Mouse (Mus musculus): ENCODE measurements around the gene Zdhhc14. TPM values are rescaled to one million over a fixed set of nuclear protein-coding genes. Genes with fewer than 3 reads are reported as not detected.
A peak's percentile ranks its signal among the peaks of the same experiment; 100 is the strongest.

The Zdhhc14 gene
- total RNA-seq (2017), result 5.4 and 7.1 TPM in 2 replicates

DNA sequence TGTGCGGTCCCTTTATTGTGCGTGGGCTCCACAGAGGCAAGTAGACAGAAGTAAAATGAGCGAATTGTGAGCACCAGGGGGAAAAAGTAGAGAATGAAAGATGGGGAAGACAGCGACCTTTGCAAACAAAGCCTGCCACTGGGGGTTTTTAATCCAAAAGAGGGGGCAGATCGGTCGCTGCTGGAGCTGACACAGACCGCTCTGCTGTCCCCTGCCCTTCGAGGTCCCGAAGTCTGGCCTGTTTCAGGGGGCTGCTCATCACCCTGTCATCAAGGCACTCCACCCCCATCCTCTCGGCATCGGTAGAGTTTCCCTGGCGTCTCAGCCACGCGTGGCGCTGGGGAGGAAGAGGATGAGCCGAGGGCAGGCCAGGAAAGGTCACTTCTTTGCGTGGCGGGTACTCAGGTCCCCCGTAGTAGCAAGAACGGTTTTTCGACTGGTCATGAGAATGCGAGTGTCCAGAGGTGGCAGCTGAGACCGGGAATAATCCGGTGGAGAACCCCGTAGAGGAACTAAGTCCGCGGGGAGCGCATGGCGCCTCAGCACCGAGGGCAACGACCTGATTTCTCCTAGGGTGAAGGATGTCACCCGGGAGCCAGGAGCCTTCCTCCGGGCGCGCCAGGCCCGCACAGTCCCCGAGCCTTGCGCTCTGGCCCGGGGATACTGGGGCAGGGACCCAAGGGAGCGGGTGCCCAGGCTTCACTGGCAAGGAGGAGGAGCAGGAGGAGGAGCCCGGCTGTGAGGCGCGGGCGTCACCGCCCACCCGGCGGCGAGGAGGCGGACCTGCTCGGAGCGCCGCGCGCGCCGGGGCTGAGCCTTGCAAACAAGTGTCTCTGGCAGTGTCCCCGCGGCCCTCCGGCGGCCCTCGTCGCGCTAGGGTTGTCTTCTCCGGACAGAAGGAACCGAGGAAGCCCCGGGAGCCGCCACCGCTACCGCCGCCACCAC is at the start of gene Zdhhc14:
Zdhhc14 (plus strand) TSS at position 757 of the 945 bp plus-strand sequence.
- ATAC-seq (ENCODE audit: extremely low read depth, insufficient number of reproducible peaks, low FRiP score, poor library complexity, severe bottlenecking), result peak; percentile 74

DNA sequence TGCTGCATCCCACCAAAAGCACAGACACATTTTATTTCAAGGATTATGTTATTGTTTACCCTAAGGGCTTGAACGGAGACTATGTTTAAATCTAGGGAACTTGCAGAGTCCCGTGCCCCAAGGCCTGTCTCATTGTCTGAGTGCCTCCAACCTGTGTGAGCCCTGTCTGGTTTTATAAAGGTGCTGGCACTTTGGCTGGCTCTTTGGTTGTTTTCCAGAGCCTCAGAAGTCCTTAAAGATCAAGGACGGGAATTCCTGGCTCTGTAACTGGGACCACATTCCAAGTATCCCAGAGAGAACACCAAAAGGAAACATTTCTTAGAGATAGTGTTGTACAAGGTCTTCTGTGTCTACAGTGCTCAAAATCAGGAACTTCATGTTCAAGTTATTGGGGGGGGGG is 49.1 kb upstream of the Zdhhc14 start:
- no peak for ATAC-seq (ENCODE audit: extremely low read depth, insufficient number of reproducible peaks, low FRiP score, poor library complexity, severe bottlenecking)

DNA sequence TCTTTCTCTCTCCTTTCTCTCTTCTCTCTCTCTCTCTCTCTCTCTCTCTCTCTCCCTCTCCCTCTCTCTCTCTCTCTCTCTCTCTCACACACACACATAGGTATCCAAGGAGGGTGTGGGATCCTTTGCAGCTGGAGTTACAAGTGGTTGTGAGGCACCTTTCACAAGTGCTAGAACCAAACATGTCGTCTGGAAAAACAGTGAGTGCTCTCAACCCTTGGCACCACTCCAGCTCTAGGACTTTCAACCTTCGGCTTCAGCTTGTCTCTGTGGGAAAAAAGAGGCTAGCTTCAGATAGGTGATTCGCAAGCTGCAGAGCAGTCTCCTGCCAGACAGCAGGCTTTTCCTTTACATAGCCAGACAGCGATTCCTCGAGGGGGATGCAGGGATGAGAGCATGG is 48.6 kb upstream of the Zdhhc14 start:
- ATAC-seq (ENCODE audit: extremely low read depth, insufficient number of reproducible peaks, low FRiP score, poor library complexity, severe bottlenecking), result no peak

DNA sequence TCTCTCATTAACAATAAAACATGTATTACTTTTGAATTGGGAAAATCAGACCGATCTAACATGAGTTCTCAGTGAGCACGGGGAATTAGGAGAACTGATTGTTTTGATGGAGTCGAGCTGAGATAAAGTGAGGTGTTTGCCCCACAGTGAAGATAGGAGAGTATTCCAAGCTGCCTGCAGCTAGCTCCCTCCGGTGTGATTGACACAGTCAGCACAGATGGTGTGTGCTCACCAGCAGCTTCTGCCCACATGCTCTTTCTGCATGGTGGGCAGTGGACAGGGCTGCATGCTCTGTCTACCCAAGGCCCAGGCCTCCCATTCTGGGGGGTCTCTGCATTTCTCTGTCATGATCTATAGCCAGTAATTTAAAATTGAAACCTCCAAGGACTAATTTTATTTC is 38.7 kb upstream of the Zdhhc14 start:
- no peak for ATAC-seq (ENCODE audit: extremely low read depth, insufficient number of reproducible peaks, low FRiP score, poor library complexity, severe bottlenecking)

DNA sequence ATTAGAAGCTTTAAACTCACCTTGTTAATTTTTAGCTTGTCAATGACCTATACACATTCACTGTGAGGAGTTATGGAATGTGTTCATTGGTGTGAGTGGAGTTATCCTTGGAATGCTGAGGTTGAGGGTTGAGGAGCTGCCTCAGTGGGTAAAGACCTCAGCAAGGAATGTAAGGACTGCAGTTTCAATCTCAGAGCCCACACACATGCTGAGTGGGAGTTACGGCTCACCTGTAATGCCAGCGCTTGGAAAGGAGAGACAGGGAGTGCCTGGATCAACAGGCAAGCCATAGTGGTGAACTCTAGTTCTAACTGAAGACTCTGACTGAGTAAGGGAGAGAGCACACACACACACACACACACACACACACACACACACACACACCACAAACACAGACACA is 28.4 kb upstream of the Zdhhc14 start:
- no peak for ATAC-seq (ENCODE audit: extremely low read depth, insufficient number of reproducible peaks, low FRiP score, poor library complexity, severe bottlenecking)

DNA sequence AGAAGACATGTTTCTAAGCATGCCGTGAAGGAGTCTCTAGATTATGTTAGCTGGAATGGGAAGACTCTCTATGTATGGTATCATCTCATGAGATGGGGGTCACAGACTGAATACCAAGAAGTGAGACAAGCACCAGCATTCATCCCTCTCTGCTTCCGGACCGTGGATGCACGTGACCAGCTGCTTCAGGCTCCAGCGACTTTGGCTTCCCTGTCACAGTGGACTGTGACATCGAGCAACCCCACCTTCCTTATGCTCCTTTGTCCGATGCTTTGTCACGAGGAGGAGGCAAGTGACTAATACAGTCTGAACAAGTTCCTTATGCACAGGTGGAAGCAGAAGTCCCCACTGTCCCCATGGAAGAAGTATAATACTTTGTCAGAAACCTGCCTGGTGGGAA is 25.6 kb upstream of the Zdhhc14 start:
- ATAC-seq (ENCODE audit: extremely low read depth, insufficient number of reproducible peaks, low FRiP score, poor library complexity, severe bottlenecking), result no peak

DNA sequence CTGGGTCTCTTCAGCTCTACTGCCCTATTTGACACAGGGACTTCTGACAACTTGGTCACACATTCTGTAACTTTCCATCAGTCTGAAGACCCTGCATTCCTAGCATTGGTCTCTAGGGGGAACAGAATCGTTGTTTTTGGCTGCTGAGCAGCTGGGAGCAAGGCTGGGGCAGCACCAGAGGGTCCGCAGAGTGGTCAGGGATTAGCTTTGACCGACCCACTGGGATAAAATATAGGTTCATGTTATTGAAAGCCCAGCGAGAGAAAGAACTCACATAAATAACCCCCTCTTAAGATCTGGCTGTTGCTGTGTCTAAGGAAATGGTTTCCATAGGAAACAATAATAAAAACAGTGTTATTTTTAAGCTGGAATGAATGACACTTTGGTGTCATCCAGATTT is 25.2 kb upstream of the Zdhhc14 start:
- ATAC-seq (ENCODE audit: extremely low read depth, insufficient number of reproducible peaks, low FRiP score, poor library complexity, severe bottlenecking), result no peak

DNA sequence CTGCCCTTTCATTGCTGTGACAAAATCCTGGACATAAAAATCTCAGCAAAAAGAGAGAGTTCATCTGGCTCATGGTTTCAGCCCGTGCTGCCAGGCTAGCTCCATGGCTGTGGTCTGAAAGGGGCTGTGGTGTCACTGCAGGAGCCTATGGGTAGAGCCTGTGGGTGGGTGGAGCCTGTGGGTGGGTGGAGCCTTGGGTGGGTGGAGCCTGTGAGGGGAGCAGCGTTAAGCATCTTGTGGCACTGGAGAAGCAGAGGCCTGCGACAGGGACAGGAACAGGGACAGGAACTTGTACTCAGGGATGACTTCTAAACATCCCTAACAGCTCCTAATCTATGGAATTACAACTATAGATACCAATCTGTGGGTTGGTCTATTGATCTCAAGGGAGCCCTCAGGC is 20.1 kb upstream of the Zdhhc14 start:
- no peak for ATAC-seq (ENCODE audit: extremely low read depth, insufficient number of reproducible peaks, low FRiP score, poor library complexity, severe bottlenecking)

DNA sequence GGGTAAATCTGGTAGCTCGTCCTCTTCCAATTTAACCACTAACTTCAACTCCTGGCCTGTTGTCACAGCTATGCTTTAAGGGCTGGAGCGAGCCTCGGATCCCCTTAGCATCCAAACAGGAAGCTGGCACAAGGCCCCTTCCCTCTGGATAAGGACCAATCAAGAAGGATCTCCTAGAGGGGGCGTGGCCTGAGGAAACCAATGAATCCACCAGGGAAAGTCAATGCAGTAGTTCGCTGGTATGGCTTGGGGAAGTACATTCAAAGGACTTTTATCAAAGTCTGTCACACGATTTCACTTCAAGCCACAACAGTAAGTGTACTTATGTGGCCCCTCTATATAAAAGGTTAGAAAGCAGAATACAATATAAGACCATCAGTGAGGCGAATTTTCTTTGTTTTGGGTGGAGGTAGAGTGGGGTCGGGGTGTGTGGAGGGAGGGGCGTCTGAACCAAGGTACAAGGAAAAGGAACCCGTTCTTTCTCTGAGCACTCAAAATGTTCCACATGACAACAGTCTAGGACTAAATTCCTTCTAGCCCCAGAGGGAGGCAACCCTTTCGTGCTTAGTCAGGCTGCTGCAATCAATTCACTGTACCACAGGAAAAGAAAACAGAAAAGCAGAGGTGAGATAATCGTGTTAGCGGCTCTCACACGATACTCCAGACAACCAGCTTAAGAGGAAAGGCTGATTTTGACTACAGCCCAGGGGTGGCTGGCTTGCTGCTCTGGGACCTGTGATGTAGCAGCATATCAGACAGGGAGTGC is 16.2 kb upstream of the Zdhhc14 start:
- ATAC-seq (ENCODE audit: extremely low read depth, insufficient number of reproducible peaks, low FRiP score, poor library complexity, severe bottlenecking), result no peak

DNA sequence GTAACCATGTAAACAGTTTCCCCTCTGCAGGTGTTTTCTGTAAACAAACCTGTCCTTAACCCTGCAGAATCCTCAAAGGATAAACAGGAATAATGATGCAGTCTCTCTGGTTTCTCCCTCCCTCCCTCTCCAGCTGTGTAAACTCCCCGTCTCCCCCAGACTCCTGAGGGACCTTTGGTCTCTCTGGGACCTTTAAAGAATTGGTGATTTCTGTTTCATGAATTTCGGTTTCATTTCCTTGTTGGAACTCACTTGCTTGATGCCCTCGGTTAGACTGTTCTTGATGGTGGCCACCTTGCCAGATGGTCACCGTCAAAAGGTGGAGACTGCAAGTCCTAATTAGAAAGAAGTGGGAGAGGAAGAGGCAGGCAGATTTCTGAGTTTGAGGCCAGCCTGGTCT is 8.9 kb upstream of the Zdhhc14 start:
- 0 out of 2 replicates have a peak, but pooled peaks have one; percentile 23 for ATAC-seq (ENCODE audit: extremely low read depth, insufficient number of reproducible peaks, low FRiP score, poor library complexity, severe bottlenecking)

DNA sequence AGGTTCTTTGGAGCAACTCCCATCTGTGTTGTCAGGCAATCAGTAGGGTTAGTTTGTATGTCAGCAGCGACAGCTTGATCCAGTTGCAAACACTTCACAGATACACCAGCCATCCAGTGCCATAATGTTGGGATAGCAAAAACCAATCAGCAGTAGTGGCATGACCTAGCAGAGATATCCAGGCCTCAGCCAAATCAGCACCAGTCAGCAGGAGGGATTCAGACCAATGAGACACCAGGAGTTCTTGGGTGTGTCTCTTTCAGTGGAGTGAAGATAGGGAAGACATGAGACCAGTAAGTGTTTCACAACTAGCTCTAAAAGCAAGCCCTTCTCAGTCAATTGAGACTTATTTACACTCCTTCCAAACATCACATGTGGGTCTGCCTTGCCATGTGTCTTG is 7.7 kb upstream of the Zdhhc14 start:
- ATAC-seq (ENCODE audit: extremely low read depth, insufficient number of reproducible peaks, low FRiP score, poor library complexity, severe bottlenecking), result no peak

DNA sequence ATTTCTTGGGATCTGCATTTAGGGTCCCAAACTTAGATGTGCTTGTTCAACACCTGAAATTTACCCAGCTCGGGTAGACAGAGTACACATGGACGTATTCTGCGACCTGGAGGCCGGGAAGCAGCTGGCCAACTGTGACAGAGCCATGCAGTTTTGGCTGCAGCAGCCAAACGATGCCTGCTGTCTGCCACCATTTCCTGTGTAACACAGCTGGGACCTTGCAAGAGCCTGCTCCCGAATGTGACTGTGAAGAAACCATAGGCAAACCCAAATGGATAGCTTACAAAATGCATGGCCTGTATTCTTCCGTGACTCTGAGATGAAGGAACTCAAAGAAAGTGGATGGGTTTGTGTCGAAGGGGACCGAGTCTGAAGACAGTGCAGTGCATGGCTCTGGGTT is 4.2 kb upstream of the Zdhhc14 start:
- ATAC-seq (ENCODE audit: extremely low read depth, insufficient number of reproducible peaks, low FRiP score, poor library complexity, severe bottlenecking), result no peak

DNA sequence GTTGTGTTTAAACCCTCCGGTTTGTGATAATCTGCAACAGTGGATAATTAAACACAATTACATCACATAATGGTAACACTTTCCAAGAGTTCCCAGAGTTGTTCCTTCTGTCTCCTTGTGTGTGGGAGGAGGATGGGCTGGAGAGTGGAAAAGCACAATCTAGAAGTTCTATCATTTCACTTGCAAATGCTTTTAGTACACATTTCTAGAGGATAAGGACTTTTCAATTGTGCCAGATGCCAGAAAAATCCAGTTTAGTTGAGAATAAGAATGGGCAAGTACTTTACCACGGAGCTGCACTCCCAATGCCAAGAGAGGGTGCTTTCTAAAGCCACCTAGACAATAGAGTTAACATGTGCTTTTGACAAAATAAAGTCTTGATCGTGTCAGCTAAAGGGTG is 2.0 kb upstream of the Zdhhc14 start:
- no peak for ATAC-seq (ENCODE audit: extremely low read depth, insufficient number of reproducible peaks, low FRiP score, poor library complexity, severe bottlenecking)

DNA sequence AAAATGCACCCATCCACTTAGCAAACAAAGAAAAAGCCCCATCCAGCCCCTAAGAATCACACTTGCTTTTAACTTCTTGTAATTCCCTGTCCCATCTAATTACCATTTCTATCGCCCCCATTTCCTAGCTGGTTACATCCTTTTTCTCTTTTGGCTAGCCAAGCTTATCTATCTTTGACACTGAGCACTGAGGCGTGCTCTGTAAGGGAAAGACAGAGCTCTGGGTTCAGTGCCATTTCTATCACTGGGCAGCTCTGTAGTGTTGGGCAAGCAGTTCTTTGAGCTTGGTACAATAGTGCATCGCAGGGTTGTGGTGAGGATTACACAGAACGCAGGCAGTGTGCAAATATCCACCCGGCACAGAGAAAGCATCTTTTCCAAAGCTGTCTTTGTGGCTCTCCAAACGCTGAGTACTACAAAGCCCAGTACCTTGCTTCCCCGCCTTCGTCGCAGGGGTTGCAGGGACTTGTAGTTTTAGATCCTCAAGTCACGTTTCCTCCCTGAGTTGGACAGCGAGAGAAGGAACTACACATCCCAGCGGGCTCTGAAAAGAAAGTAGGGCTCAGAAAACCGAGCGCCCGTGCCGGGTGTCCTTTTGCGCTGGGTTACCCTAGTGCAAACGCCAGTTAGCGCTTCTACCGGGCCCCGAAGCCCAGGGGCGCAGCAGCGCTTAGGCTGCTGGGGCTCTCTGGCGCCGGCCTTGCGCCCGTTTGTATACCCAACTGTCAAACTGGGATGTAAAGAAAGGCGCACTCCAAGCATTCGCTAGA is 1.1 kb upstream of the Zdhhc14 start:
- ATAC-seq (ENCODE audit: extremely low read depth, insufficient number of reproducible peaks, low FRiP score, poor library complexity, severe bottlenecking), result peak; percentile 93

DNA sequence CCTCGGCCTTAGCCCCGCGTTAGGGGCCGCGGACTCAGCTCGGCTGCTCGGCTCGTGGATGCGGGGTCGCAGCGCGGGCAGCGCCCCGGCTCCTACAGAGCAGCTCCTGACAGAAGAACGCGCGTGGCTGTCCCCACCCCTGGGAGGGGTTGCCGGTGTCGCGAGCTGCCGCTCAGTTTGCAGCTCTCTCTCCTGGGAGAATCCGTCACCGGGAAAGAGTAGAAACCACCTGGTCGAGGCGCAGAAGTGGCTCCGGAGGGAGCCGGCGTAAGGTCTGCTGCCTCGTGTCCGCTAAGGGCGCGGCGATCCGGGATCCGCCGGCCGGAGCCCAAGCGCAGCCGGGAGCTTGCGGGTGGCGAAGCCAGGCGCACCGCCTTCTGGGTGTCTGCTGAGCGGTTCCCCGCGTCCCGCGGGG is 396 bp downstream of the Zdhhc14 start:
- no peak for ATAC-seq (ENCODE audit: extremely low read depth, insufficient number of reproducible peaks, low FRiP score, poor library complexity, severe bottlenecking)

DNA sequence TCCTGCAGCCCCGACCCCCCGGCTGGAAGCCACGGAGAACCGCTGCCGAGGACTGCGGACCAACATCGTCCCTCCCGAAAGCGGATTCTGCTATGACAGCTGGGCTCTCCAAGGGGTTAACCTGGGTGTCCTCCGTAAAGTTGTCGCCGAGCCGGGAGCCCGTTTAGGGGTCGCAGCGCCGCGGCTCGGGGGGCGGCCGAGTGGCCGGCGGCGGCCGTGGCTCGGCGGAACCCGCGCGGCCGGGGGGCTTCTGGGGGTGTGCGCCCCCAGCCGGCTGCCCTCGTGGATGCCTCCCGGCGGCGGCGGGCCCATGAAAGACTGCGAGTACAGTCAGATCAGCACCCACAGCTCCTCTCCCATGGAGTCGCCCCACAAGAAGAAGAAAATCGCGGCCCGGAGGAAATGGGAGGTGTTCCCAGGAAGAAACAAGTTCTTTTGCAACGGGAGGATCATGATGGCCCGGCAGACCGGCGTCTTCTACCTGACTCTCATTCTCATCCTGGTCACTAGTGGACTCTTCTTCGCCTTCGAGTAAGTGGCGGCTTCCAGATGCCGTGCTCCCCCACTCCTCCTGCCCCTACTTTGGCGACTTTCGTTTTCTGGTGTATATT is 909 bp downstream of the Zdhhc14 start:
- ATAC-seq (ENCODE audit: extremely low read depth, insufficient number of reproducible peaks, low FRiP score, poor library complexity, severe bottlenecking), result no peak

DNA sequence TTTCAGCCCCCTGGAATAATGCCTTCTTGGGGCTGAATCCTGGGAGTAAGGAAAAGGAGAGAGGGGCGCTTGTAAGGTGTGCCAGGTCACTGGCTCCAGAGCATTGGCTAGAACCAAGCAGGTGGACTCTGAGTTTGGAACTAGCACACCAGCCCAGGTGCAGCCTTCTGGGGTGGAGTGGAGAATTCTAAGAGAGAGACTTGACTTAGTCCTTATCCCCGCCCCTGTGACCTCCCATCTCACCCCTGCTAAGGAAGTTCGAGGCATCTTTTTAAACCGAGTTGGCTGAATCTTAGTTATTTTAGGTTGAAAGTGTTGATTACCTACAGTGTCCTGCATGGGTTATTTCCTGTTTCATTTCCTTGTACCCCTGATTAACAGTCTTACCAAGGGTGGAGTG is 1.5 kb downstream of the Zdhhc14 start:
- ATAC-seq (ENCODE audit: extremely low read depth, insufficient number of reproducible peaks, low FRiP score, poor library complexity, severe bottlenecking), result no peak

DNA sequence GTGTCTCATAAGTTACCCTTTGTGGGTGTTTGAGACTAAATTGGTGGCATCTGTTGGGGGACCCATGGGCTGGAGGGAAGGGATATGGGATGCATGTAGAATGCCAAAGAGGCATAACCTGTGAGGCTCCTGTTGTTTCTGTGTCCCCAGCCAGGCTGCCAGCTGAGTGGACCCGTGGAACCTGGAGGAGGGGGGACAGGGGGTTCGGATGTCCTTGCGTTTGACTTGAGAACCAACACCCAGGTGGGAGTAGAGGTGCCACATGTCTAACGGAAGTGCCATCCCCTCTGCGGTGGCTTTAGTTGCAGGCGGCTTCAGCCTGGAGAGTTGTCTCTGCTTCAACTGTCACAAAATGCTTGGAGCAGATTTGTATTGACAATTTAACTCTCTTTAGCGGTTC is 2.5 kb downstream of the Zdhhc14 start:
- no peak for ATAC-seq (ENCODE audit: extremely low read depth, insufficient number of reproducible peaks, low FRiP score, poor library complexity, severe bottlenecking)

DNA sequence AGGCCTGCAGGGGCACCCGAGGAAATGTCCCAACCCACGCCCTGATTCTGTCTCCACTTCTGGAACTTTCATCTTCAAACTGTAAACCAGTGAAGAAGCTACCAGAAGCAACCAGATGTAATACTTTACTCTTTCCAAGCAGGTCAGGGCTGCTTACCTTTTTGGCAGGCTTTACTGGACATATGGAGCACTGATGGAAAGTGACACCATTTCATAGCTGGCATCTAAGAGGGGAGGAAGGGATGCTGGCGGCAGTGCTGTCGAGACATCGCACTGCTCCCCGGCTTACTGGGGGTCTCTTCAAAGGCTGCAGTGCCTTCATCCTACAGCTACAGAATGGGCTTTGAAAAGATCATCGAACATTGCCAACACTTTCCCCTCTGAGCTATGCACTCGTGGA is 5.3 kb downstream of the Zdhhc14 start:
- ATAC-seq (ENCODE audit: extremely low read depth, insufficient number of reproducible peaks, low FRiP score, poor library complexity, severe bottlenecking), result no peak
